Mouse (Mus musculus): ENCODE data around the gene Nup85. TPM values are rescaled to one million over a fixed set of nuclear protein-coding genes. Genes with fewer than 3 reads are reported as not detected.

Nup85 gene
- 99.9 and 103 TPM in 2 replicates for polyA plus RNA-seq (2011; ENCODE audit: insufficient read depth, insufficient read length, low read depth, missing spikeins)

GRCm38 (mm10) chr11:115564064-115564809 is at the start of gene Nup85:
TSS of gene Nup85 (plus strand) at chr11:115564434.
- H3K4me3 ChIP-seq (ENCODE audit: low read depth, low read length) = peak within 1 kb of the TSS; percentile 99
- H3K4me1 ChIP-seq (ENCODE audit: control insufficient read depth, insufficient read depth, low read length) = no peaks in the 10 kb centered on the region
- TF ChIP-seq EP300 (IDR thresholded peaks at IDR 0.05; ENCODE audit: insufficient read depth, low read depth, low read length) (no peak), CTCF (IDR thresholded peaks at IDR 0.05; ENCODE audit: low read depth, low read length) (no peak), POLR2A (IDR thresholded peaks at IDR 0.05; ENCODE audit: insufficient read depth, low read length) (peak; percentile 52)
- peak within 1 kb of the TSS; percentile 90 for H3K9ac ChIP-seq (ENCODE audit: low read depth, poor library complexity, severe bottlenecking)
- H3K36me3 ChIP-seq (ENCODE audit: control insufficient read depth, insufficient read depth, low read length, poor library complexity, severe bottlenecking) = peaks cover 26% of the 10 kb centered on the region
- H3K27ac ChIP-seq (ENCODE audit: insufficient read depth, low read length) = peak within 1 kb of the TSS; percentile 74
- H3K9me3 ChIP-seq (replicated peaks; ENCODE audit: control insufficient read depth, insufficient read depth, low read length, poor library complexity, severe bottlenecking) = no peaks in the 10 kb centered on the region; the same call in 1 of the 2 replicates
- H3K27me3 ChIP-seq (ENCODE audit: control insufficient read depth, insufficient read depth, low read length, poor library complexity, severe bottlenecking) = no peaks in the 10 kb centered on the region

- H3K4me1 ChIP-seq (ENCODE audit: control insufficient read depth, insufficient read depth, low read length) = no peaks in the 10 kb centered on the region
- H3K27me3 ChIP-seq (ENCODE audit: control insufficient read depth, insufficient read depth, low read length, poor library complexity, severe bottlenecking) = no peaks in the 10 kb centered on the region
- no peak overlapping the region for H3K27ac ChIP-seq (ENCODE audit: insufficient read depth, low read length)
- H3K4me3 ChIP-seq (ENCODE audit: low read depth, low read length) = no peak overlapping the region
- peaks cover 4% of the 10 kb centered on the region; the same call in 1 of the 2 replicates for H3K36me3 ChIP-seq (ENCODE audit: control insufficient read depth, insufficient read depth, low read length, poor library complexity, severe bottlenecking)
- TF ChIP-seq POLR2A (IDR thresholded peaks at IDR 0.05; ENCODE audit: insufficient read depth, low read length) (no peak), EP300 (IDR thresholded peaks at IDR 0.05; ENCODE audit: insufficient read depth, low read depth, low read length) (no peak), CTCF (IDR thresholded peaks at IDR 0.05; ENCODE audit: low read depth, low read length) (no peak)
- peaks cover 5% of the 10 kb centered on the region for H3K9me3 ChIP-seq (replicated peaks; ENCODE audit: control insufficient read depth, insufficient read depth, low read length, poor library complexity, severe bottlenecking)
- no peak overlapping the region for H3K9ac ChIP-seq (ENCODE audit: low read depth, poor library complexity, severe bottlenecking)
Observed at GRCm38 (mm10) chr11:115515021-115515420, 49.2 kb upstream of the Nup85 start.

- Histone ChIP-seq H3K9me3 (replicated peaks; ENCODE audit: control insufficient read depth, insufficient read depth, low read length, poor library complexity, severe bottlenecking) (peaks cover 5% of the 10 kb centered on the region), H3K9ac (ENCODE audit: low read depth, poor library complexity, severe bottlenecking) (no peak overlapping the region), H3K4me3 (ENCODE audit: low read depth, low read length) (no peak overlapping the region), H3K4me1 (ENCODE audit: control insufficient read depth, insufficient read depth, low read length) (no peaks in the 10 kb centered on the region), H3K27me3 (ENCODE audit: control insufficient read depth, insufficient read depth, low read length, poor library complexity, severe bottlenecking) (no peaks in the 10 kb centered on the region), H3K36me3 (ENCODE audit: control insufficient read depth, insufficient read depth, low read length, poor library complexity, severe bottlenecking) (peaks cover 4% of the 10 kb centered on the region; the same call in 1 of the 2 replicates), H3K27ac (ENCODE audit: insufficient read depth, low read length) (no peak overlapping the region)
- TF ChIP-seq CTCF (IDR thresholded peaks at IDR 0.05; ENCODE audit: low read depth, low read length) (no peak), EP300 (IDR thresholded peaks at IDR 0.05; ENCODE audit: insufficient read depth, low read depth, low read length) (no peak), POLR2A (IDR thresholded peaks at IDR 0.05; ENCODE audit: insufficient read depth, low read length) (no peak)
Observed at GRCm38 (mm10) chr11:115516942-115517341, 47.3 kb upstream of the Nup85 start.

GRCm38 (mm10) chr11:115518693-115519092 is 45.5 kb upstream of the Nup85 start:
- H3K9me3 ChIP-seq (replicated peaks; ENCODE audit: control insufficient read depth, insufficient read depth, low read length, poor library complexity, severe bottlenecking) = no peaks in the 10 kb centered on the region
- no peak overlapping the region for H3K9ac ChIP-seq (ENCODE audit: low read depth, poor library complexity, severe bottlenecking)
- H3K36me3 ChIP-seq (ENCODE audit: control insufficient read depth, insufficient read depth, low read length, poor library complexity, severe bottlenecking) = peaks cover 7% of the 10 kb centered on the region
- H3K27ac ChIP-seq (ENCODE audit: insufficient read depth, low read length) = no peak overlapping the region
- H3K4me1 ChIP-seq (ENCODE audit: control insufficient read depth, insufficient read depth, low read length) = no peaks in the 10 kb centered on the region
- H3K27me3 ChIP-seq (ENCODE audit: control insufficient read depth, insufficient read depth, low read length, poor library complexity, severe bottlenecking) = no peaks in the 10 kb centered on the region
- no peak overlapping the region for H3K4me3 ChIP-seq (ENCODE audit: low read depth, low read length)
- TF ChIP-seq CTCF (IDR thresholded peaks at IDR 0.05; ENCODE audit: low read depth, low read length) (no peak), POLR2A (IDR thresholded peaks at IDR 0.05; ENCODE audit: insufficient read depth, low read length) (no peak), EP300 (IDR thresholded peaks at IDR 0.05; ENCODE audit: insufficient read depth, low read depth, low read length) (no peak)

- Histone ChIP-seq H3K27me3 (ENCODE audit: control insufficient read depth, insufficient read depth, low read length, poor library complexity, severe bottlenecking) (no peaks in the 10 kb centered on the region), H3K36me3 (ENCODE audit: control insufficient read depth, insufficient read depth, low read length, poor library complexity, severe bottlenecking) (peaks cover 13% of the 10 kb centered on the region), H3K27ac (ENCODE audit: insufficient read depth, low read length) (no peak overlapping the region), H3K4me1 (ENCODE audit: control insufficient read depth, insufficient read depth, low read length) (no peaks in the 10 kb centered on the region), H3K9ac (ENCODE audit: low read depth, poor library complexity, severe bottlenecking) (no peak overlapping the region), H3K9me3 (replicated peaks; ENCODE audit: control insufficient read depth, insufficient read depth, low read length, poor library complexity, severe bottlenecking) (no peaks in the 10 kb centered on the region), H3K4me3 (ENCODE audit: low read depth, low read length) (no peak overlapping the region)
- TF ChIP-seq EP300 (IDR thresholded peaks at IDR 0.05; ENCODE audit: insufficient read depth, low read depth, low read length) (no peak), POLR2A (IDR thresholded peaks at IDR 0.05; ENCODE audit: insufficient read depth, low read length) (no peak), CTCF (IDR thresholded peaks at IDR 0.05; ENCODE audit: low read depth, low read length) (no peak)
Observed at GRCm38 (mm10) chr11:115519581-115519980, 44.7 kb upstream of the Nup85 start.

- peaks cover 20% of the 10 kb centered on the region for H3K36me3 ChIP-seq (ENCODE audit: control insufficient read depth, insufficient read depth, low read length, poor library complexity, severe bottlenecking)
- no peak overlapping the region for H3K9ac ChIP-seq (ENCODE audit: low read depth, poor library complexity, severe bottlenecking)
- no peak for TF ChIP-seq EP300 (IDR thresholded peaks at IDR 0.05; ENCODE audit: insufficient read depth, low read depth, low read length)
- no peak for TF ChIP-seq CTCF (IDR thresholded peaks at IDR 0.05; ENCODE audit: low read depth, low read length)
- TF ChIP-seq POLR2A (IDR thresholded peaks at IDR 0.05; ENCODE audit: insufficient read depth, low read length) = no peak
Observed at GRCm38 (mm10) chr11:115520218-115520617, 44.0 kb upstream of the Nup85 start.

More at GRCm38 (mm10) chr11:115520218-115520617, 44.0 kb upstream of the Nup85 start:
- no peak overlapping the region for H3K27ac ChIP-seq (ENCODE audit: insufficient read depth, low read length)
- H3K9me3 ChIP-seq (replicated peaks; ENCODE audit: control insufficient read depth, insufficient read depth, low read length, poor library complexity, severe bottlenecking) = no peaks in the 10 kb centered on the region
- H3K27me3 ChIP-seq (ENCODE audit: control insufficient read depth, insufficient read depth, low read length, poor library complexity, severe bottlenecking) = no peaks in the 10 kb centered on the region
- H3K4me3 ChIP-seq (ENCODE audit: low read depth, low read length) = no peak overlapping the region
- no peaks in the 10 kb centered on the region for H3K4me1 ChIP-seq (ENCODE audit: control insufficient read depth, insufficient read depth, low read length)
